Mouse (Mus musculus) ES-CJ7 (cell line): Measurements from ENCODE around the gene Gprc5c.

ENCODE experiments used
- DNase-seq: peaks from one replicate; pipeline ENCODE4 v3.0.0; 2011; ENCODE audit warnings: low read depth, low spot score

The Gprc5c gene

DNA sequence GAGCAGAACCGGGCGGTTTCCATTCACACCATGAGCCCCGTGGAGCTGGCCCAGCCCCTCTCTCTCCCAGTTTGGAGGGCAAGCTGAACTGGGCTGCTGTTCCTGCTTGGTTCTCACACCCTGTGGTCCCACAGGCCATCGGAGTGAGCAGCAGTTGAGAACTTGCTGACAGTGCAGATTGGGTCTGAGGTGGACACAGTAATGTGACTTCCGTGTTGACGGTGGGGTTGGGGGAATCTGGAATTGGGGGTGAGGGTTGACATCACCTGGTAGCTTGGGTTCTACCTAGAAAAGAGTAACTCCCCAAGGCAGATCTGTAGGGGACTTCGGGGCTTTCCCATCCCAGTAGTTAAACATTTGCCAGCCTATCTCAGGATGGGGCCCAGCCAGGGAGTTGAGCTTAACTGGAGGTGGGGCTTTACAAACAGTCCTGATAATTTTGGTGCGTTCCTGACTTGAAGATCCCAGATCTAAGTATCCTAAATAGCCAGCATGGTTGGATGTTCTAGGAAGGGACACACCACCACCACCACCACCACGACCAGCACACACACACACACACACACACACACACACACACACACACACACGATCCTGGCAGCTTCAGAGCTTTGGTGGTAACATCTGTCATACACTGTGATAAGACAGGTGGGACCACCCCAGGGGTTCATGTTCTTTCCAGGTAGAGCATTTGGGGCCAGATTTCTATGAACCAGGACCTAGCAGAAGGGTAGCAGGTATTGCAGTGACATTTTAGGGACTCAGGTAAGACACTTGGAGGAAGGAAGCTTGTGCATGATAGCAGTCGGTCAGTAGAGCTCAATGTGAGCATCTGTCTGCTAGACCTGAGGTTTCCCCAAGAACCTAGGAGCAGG, 16.6 kb downstream of the Gprc5c start:
- DNase-seq, result no peak

DNA sequence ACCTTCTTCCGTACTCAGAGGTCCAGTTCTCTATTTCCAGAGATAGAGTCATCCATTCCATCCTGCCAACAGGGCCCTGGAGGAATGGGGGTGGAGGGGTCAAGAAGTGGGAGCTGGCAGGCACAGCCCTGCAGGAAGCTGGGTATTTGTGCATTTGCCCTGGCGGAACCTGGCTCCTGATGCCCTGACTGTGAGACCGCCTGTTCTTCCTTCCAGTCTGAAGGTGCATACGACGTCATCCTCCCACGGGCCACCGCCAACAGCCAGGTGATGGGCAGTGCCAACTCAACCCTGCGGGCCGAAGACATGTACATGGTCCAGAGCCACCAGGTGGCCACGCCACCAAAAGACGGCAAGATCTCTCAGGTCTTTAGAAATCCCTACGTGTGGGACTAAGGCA, 17.3 kb downstream of the Gprc5c start:
- no peak for DNase-seq

DNA sequence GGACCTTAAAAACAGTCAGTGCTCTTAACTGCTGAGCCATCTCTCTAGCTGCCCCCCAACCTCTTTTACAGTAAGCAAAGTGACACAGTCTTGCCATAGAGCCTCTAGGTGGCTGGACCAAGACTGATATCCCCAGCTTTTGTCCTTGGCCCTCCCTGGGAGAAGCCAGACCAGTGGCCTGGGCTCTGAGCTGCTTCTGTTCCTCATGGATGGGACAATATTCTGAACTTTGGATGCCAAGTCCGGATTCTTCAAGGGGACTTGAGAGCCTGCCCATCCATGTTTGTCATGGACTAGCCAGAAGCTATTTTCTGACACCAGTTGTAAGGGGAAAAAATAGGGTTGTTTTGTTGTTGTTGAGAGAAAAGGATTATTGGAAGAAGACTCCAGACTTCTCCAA, 18.8 kb downstream of the Gprc5c start:
- DNase-seq, result no peak

DNA sequence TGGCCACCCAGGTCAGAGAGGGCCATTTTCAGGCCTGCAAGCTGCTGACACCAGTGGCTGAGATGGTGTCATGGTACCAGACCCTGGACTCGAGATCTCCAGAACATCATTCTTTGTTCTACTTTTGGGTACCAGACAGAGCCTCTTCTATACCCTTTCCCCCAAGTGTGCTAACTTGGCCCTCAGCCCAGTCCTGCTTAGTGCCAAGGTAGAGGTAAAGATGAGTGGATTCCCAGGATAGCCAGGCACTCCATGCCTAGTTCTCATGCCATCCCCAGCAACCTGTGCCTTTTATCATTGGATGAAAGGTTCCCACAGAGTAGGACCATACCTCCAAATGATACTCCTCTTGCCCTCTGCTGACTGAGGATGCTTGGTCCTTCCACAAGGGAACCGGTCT, 20.6 kb downstream of the Gprc5c start:
- DNase-seq, result no peak

DNA sequence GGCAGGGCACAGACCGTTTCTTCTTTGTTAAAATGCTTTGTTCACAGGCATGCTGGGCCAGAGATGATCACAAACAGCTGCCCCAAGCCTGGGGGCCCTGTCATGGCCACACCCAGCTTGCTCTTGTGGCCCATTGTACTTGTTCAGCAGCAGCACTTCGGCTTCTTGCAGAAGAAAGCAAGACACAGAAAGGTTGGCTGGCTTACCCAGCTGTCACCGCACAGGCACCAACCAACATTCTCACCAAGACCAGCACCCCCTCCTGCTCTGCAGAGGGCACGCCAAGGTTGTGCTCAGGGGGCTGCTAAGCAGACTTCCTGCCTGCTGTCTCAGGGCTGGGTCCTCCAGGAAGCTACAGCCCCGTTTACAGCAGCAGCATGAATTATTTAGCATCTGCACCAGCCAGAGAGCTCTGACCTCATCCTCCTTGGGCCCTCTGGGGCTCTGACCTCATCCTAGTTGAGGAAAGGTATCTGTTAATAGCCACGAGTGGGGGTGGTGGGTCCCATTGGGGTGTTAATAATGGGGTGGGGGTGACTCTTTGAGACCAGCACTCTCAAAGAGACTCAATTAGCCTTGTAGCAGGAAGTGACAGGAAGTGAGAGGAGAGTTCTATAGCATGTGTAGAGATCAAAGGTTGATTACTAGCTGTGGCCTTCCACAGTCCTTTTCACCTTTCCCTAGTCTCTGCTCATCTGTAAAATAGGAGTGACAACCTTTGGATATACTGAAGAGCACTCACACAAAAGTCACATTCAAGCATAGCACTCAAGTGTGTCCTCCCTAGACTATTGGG, 22.3 kb downstream of the Gprc5c start:
- peak; percentile 95 for DNase-seq

DNA sequence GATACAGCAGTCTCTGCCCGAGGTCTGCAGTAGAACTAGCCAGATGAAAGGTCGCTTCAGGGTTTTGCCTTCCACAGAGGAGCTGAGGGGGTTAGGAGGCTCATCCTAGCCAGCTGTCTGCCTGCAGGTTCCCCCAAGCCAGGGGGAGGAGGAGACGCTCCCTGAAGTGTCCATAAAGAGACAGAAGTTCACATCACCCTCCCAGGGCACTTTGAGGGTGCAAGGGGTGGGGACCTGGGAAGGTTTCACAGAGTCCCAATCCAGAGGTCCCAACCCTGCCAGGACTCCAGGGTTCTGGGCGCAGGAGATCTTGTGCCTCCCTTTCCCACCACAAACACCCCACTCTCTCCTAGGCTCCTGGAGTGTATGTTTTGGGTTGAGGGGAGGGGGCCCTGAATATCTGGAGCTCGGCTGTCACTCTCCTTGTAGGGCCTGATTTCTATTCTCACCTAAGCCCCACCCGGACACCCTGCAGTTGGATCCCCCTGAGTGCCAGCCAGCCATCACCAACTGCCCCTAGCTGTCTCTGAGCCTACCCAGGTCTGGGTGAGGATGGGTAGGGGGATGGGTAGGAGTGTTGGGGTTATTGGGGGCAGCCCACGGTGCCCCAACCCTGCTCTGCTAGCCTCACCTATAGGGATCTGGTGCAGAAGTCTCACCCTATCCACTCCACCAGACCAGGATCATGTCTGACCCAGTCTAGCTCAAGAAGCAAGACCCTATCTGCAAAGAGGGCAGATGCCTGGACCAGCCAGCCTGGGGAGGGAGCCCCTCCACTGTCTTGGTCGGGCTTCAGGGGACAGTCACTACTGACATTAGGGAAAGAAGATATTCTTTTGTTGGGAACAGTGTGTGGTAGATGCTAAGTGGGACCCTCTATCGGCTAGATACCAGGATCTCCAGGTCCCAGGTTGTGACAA, 23.5 kb downstream of the Gprc5c start:
- DNase-seq, result no peak

DNA sequence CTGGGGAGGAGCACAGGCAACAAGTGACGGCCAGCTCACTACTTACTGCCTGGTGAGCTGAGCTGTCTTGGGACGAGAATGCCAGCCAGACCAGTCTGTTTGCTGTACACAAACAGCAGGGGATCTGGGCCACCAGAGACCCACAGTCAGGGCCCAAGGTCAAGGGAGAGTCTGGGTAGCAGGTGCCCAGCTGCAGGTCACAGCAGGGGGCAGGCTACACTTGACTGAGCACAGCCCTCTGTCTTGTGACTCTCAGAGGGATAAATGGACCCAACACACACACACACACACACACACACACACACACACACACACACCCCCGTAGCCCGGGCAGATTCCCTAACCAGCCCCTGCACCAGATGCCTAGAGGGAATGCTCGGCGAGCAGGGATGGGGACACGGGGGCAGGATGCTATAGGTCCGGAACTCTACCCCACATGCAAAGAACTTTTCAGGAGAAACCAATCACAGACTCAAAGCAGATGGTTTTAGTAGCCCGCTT, 24.4 kb downstream of the Gprc5c start:
- peak; percentile 77 for DNase-seq

DNA sequence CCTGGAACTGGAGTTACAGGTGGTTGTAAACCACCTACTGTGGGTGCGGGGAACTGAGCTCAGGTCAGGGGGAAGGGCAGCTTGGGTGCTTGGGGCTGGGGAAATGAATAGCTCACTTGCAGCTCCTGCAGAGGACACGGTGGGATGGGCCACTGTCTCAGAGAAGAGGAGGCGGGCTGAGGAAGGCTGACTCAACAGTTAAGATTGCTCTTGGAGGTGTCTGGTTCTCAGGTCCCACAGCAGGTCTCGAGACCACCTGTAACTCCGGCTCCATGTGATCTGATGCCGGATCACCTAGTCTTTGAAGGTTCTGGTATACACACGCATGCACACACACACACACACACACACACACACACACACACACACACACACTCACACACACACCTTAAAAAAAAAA, 25.2 kb downstream of the Gprc5c start:
- DNase-seq, result peak; percentile 72

DNA sequence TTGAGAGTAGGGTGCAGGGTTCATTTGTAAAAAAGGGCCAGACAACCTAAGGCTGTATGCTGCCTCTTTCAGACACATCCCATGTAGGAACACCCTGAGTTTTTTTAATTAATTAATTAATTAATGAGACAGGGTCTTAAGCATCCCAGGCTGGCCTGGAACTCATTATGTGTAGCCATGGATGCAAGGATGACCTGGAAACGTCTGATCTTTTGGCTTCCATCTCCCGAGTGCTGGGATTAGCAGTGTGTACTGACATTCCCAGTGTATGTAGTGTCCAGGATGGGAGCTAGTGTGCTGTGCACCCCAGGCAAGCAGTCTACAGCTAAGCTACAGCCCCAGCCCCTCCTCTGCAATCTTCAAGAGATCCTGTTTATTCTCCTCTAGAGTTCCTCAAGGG, 25.7 kb downstream of the Gprc5c start:
- no peak for DNase-seq

DNA sequence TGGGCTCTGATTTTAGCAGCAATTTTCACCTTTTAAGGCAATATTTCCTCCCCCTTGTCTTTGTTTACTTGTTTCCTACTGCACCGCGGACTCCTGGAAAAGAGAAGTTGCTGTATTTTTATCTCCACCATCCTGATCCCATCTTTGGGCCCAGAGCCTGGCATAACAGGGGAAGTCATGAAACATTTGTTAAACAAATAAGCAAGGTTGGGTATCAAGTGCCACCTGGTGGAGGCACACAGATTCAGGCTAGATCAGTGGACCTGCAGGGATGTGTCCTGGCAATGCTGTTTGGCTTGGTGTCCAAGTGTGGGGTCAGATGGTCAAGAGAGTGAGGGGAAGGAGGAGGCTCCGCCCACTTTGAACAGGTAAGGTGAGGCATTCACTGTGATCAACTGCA, 26.2 kb downstream of the Gprc5c start:
- peak; percentile 60 for DNase-seq

DNA sequence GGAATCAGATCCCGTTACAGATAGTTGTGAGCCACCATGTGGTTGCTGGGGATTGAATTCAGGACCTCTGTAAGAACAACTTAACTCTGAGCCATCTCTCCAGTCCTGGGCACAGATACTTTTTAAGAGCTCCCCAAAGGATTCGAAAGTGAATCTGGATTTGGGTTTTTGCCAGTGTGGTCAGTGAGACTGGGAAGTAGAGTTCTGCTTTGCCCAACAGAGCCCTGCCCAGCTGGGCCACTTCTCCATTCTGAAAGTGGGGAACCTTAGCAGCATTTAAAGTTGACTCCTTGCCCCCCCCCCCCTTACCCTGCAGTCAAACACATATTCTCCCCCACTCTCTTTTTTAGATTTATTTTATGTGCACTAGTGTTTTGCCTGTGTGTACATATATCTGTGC, 28.7 kb downstream of the Gprc5c start:
- DNase-seq, result no peak

DNA sequence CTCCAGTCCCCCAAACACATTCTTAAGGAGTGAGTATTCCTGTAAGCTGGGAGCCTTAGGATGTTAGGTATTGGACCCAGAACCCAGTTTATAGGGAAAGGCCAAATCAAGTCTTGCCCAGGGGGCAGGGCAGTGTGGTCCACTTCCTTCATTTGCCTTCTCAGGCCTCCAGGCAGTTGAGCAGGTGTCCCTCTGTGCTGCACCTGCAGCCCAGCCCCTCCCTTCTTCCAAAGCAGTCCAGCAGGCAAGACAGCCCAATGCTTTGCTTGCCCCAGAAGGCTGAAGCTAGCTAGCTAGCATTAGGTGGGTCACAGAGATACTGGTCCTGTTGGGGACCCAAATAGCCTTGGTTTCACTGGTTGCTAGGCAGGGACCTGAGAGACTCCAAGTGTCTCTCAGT, 29.2 kb downstream of the Gprc5c start:
- no peak for DNase-seq

DNA sequence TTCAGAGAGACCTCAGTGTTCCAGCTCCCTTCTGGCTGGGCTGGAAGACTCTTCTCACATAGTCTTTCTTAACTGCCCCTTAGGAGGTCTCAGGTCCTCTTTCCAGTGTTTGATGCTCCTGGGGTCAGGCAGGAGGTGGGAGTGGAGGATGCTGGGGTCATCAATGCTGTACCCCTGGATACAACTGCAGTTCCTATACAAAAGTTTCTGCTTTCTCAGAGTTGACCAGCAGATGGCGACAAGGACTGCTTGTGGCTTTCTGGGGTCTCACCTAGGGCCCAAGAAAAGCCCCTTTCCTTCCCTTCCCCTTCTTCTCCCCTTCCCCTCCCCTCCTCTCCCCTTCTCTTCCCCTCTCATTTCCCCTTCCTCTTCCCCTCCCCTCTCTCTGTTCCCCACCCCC, 29.6 kb downstream of the Gprc5c start:
- peak; percentile 55 for DNase-seq

DNA sequence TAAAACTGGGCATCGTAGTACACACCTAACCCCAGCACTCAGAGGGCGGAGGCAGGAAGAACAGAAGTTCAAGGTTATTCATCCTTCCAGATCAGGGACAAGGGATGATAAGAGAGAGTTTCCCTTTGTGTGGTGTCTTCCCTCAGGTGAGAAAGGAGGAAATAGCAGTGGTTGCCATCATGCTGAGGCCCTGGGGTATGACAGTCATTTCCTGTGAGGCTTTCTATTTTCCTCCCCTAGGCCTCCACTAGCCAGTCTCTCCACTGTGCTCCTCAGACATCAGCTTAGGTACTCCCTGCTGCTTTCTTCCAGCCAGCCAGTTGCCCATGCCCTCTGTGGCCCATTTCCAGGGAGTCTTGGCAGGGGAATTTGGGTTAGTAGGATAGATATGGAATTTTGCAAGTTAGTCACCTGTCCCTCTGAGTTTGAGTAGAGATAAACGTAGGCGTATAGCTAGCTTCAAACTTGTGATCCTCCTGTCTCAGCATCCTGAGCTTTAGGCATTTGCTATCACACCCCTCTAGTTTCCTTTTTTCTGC, 32.4 kb downstream of the Gprc5c start:
- no peak for DNase-seq

DNA sequence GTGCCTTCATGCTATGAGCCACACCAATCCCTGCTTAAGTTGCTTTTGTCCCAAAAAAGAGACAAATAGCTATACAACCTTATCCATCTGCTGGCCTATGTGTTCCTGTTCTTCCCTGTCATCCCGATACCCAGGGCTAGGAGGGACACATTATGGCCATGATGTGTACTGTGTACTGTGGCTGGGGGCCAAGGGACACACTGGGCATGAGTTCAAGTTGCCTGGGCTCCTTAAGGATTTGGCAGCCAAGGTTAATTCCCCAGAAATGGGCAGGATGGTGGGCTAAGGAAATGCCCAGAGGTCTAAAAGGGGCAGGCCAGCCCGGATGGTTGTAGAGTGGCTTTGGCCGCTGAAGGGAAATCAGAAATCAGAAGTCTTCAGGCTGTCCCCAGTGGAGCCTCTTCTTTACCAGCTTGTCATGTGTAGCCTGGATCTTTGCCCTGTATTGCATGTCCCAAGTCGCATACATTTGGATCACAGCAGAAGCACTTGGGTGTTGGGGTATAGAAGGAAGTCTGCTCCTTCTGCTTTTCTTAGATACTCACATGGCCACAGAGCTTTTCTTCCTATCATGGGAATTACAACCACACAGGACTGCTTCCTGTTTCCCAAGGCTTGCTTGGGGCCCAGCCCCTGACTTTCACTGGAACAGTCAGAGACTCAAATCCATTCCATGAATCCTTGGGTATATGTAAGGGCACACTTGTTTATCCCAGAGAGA, 33.6 kb downstream of the Gprc5c start:
- no peak for DNase-seq

DNA sequence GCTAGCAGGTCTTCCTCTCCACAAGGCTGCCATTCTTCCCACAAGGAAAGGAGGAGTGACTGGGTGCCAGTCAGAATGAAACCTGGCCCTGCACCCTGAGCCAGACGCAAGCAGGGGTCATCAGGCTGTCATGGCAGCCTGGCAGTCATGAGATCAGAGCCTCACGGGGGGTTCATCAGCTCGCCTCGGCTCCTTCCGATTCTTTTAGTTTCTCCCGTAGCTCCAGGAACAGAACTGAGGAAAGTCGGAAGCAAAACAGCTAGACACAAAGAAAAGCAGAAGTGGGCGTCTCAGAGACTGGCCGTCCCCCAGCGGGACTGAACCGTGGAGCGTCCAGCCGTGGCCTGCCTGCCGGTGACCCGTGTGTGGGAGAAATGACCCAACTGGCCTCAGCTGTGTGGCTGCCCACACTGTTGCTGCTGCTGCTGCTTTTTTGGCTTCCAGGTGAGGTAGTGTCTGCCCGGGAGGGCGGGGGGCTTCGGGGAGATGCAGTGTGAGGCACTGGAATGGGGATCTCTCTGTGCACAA, 39.1 kb downstream of the Gprc5c start, which contains the start of gene Cd300a:
Gene Cd300a, plus strand, starts transcription at position 51 of the 528 bp plus-strand sequence.
- DNase-seq, result no peak

DNA sequence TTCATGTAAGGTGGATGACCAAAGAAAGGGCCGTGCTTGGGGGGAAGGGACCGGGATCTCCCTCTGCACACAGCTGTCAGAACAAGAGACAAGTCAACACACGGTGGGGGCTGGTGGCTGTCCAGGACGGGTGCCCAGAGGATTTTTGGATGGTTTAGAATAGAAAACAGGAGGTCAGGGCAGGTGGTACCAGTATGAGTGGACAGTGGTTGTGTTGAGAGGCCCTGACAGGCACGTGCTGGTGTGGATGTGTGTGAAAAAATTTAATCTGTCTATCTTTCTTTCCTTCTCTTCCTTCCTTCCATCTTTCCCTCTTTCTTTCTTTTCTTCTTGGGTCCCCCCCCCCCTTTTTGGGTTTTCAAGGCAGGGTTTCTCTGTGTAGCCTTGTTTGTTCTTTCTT, 39.6 kb downstream of the Gprc5c start:
- DNase-seq, result no peak

DNA sequence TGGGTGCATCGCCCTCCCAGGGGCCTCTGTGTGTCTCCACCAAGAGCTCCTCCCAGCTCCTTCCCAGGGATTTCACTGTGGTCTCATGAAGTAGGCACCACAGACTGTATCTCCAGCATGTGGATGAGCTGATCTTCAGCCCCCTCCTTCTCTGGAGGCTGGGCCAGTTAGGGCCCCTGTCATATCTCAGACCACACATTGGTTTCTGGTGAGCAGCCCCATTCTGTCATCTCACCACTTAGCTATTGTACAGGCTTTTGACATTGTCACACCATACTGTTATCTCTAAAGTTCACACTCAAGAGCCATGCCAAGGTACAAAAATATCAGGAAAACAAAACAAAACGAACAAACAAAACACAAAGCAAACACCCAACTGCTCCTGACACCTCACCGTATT, 45.1 kb downstream of the Gprc5c start:
- no peak for DNase-seq

DNA sequence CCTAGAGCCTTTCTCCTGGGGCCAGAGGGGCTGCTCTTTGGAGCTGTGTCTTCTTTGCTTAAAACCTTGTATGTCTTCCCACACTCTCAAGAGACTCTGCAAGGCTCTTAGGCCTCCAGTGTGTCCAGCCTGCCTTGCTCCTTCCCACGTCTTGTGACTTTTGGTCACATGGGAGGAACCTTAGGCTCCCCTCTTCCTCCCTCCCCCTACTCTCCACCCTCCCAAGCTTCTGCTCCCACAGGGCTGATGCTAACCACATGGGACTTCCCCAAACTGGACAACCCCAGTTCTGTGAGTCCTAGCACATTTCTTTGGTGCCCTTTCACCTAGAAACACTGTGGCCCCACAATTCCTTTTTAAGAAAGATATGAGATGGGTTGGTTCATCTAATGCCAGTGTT, 47.1 kb downstream of the Gprc5c start:
- no peak for DNase-seq

DNA sequence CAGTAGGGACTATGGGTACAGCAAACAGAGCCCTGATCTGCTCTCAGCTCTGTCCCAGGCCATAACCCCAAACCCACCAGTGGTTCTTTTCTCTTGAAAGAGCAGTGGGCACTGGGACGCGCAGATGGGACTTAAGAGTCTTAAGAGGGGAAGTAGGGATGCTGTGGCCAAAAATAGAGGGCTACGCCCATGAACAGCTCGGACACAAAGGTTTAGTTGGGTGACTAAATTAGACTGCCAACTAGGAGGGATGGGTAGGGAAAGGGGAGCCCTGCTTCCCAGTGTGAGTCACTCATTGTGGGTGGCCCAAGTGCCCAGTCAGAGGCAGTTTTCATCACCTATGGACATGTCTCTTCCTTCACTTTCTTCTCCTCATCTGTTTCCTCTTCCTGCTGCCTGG, 52.3 kb downstream of the Gprc5c start:
- no peak for DNase-seq
